Mouse (Mus musculus): Measurements from ENCODE around the gene Shroom3.

Gene Shroom3

DNA sequence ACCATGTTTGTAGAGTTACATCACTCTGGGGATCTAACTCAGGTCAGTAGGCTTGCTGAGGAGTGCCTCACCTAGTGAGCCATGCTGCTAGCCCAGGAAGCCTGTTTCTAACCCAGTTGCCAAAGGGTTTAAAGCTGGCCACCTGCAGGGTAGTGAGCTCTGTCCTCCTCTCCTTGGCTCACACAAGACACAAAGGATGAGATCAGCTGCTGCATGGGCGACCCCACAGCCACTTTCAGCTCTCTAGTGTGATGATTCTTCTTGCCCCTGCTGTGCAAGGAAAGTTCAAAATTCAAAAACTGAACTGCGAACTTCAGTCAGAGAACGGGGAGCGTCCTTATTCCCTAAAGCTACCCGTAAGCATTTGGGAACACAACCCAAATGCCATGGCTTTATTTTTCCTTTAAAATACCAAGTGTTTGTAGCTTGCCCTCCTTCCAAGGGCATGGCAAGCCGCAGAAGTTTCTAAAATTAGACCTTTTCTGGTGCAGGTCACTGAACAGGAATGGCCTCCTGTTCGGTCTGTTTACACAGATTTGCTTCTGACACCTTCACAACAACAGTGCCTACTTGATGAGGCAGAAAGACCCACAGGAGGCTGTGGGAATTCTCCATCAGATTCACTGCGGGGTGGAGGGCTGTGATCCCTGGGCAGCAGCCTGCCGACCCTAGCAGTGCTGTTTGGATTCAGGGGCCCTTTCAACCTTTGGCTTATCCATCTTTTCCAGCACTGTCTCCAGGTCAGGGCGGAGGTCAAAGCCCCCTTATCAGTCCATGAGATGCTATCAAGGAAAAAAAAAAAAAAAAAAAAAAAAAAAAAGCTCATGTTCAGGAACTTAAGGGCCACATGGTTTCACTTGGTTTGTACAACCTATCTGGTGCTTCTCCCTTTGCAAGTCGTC is 113.1 kb downstream of the Shroom3 start:
- in situ Hi-C loops (cut with MseI, MboI), result no loop called here

DNA sequence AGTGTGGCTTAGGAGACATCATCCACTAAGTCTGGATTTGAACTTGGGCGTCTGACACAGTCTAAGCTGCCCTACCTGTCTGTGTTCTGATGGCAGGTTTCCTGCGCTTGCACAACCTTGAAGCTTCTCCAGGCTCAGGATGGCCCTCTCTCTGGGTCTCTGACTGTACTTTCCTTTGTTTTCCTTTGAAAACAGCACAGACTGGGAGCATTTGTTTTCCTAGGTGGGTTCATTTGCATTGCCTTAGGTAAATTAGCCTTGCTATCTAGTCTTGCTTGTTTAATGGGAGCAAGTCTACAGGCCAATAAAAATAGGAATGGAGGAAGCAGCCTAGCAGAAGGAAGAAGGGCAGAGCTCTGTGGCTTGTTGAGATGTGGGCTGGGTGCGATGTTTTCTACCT is 114.7 kb downstream of the Shroom3 start:
- in situ Hi-C loops (cut with MseI, MboI), result no loop called here

DNA sequence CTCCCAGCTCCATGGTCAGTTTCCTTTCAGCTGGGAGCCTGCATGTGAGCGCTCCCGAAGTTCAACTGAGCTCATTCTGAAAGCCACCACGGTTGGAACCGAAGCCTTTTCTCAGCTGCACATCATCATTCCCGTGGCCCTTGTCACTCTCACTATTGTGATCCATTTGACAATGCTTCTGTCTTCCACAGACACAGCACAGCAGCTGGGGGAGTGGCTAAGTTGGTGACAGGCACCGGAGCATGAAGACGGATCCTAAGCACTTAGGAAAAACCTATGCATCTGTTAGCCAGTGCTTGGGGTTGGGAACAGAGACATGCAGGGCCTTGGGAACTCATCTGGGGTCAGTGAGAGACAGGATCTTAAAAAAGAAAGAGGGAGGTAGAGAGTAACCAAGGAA is 121.1 kb downstream of the Shroom3 start:
- in situ Hi-C loops (cut with MseI, MboI), result no loop called here

DNA sequence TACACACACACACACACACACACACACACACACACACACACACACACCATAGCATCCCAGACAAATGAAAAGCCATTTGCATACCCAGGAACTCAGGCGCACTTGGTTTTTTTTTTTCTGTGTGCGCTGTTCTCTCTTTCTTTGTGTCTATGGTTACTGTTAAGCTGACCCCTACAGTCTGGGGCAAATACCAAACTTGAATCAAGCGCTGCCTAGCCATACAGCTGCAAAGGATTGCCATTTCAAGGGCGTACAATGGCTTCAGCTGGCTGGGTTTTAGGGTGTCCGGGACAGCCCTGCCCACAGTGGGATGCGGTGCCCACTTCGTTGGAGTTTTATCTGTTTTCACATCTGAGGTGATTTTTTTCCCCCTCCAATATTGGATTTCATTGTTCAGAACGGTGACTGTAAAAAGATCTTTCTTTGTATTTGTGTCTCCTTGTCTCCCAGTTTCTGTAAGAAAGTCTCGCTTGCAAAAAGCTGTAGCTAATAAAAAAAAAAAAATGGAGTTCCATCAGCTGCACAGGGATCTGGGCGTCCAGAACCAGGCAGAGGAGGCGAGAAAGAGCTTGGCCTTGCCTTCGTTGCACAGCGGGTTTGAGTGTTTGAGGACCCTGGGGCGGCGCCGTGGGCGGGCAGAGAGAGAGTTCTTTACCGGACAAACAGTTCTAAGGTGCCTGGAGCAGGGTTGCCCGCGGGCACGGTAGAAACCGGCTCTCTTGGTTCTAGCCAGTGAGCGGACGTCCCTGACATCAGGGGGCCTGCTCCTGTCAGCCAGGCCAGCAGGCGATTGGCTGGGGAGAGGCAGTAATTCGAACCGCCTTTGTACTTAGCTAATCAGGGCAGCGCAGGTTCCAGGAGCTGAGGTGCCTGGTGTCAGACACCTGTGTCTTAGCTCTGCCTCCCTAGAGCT is 125.5 kb downstream of the Shroom3 start:
- in situ Hi-C loops (cut with MseI, MboI), result no loop called here

DNA sequence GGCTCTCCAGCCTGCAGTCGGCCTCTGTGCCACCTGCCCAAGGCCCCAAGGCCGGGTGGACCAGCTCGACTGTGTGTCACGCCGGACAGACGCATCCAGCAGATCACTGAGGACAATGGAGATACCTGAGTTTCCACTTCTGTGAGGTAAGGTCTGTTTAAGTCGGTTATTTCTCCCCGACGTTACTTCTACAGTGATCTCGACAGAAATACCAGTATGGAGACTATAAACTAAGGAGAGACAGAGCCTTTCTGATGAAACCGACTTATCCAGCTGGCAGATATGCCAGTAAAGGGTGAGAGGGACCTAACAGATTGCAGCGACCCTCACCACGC is 126.1 kb downstream of the Shroom3 start:
- in situ Hi-C loops (cut with MseI, MboI), result no loop called here

DNA sequence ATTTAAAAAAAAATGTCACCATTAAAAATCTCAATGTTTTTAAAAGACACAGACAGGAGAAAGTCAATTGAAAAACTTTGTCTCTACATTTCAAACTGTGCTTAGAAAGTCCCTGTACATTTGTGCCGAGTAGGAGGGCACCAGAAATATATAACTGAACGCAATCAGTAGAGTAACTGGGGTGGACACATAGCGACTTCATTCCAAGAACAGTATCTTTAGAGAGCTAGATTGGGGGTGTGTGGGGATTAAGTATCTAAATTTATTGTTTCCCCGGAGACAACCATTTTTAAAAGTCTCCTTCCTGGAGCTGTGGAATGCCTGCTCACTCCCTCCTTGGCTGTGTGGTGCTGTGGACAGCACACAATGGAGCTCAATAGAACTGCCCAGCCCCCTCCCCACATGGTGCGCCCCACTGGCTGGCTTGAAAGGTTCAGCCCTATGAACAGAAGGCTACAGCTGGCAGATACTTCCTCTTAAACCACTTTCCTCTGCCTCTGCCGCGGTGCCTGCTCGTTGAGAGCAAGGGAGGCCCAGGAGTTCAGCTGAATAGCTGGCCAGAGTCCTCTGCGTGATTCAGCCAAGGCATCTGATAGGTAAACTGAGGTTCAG is 127.8 kb downstream of the Shroom3 start:
- in situ Hi-C loops (cut with MseI, MboI), result no loop called here

DNA sequence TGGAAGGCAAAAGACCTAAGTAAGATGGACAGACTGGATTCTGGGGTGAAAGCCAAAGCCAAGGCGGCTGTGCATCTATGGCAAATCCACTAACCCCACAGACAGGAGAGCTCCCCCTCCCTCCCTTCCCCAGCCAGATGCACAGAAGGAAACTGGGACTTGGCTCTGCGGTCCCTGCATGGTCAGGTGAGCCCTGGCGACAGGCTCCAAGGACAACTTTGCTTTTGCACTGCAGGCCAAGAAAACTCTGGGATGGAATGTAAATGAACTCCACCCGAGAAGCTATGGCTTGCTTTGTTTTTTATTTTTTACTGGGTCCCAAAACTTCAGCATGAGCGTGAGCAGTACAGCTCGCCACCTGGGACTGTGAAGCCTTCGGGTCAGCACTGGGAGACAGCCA is 128.5 kb downstream of the Shroom3 start:
- in situ Hi-C loops (cut with MseI, MboI), result no loop called here

DNA sequence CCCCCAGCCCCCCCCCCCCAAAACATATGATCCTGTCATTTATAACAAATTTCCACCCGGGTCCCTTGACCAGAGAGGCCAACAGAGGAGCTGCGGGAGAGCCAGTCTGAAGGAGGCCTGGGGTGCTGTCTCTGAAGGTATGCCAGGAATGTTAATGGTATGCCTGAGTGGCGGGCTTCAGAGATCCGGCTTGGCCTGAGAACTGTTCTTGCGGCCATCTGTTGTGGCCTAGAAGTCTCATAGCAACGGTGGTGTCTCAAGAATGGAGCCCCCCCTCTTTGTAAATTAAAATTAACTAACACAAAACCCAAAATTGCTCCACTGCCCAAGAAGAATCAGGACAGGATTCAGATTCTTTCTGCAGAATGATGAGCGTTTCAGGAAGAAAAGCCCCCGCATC is 129.7 kb downstream of the Shroom3 start:
- in situ Hi-C loops (cut with MseI, MboI), result no loop called here

DNA sequence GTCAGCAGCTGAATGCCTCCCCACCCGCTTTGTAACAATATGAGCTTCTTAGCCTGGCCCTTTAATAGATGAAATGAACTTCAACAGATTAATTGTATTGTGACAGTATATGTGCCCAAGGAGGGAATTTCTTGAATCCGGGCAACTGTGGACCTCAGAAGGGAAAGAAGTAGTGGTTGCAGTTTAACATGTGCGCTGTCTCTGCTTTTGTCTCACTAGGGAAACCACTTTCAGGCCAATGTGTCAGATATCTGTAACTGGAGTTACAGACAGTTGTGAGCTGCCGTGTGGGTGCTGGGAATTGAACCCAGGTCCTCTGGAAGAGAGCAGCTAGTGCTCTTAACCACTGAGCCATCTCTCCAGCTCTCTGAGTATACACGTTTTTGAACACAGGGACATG is 130.3 kb downstream of the Shroom3 start:
- in situ Hi-C loops (cut with MseI, MboI), result no loop called here

DNA sequence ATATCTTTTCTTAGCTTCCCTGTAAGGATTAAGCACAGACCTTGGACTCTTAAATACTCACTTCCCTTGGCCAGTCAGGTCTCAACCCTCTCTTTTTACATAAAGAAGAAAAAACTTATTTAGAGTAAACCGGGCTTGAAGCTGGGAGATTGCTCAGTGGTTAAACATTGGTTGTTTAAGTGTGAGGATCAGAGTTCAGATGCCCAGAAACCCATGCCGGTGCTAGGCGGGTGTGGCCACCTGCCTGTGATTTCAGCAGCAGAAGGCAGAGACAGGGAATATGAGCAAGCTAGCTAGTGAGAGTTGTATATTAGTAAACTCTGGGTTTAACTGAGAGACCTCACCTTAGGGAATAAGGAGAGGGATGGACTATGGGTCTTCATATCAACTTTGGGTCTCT is 131.4 kb downstream of the Shroom3 start:
- in situ Hi-C loops (cut with MseI, MboI), result no loop called here

DNA sequence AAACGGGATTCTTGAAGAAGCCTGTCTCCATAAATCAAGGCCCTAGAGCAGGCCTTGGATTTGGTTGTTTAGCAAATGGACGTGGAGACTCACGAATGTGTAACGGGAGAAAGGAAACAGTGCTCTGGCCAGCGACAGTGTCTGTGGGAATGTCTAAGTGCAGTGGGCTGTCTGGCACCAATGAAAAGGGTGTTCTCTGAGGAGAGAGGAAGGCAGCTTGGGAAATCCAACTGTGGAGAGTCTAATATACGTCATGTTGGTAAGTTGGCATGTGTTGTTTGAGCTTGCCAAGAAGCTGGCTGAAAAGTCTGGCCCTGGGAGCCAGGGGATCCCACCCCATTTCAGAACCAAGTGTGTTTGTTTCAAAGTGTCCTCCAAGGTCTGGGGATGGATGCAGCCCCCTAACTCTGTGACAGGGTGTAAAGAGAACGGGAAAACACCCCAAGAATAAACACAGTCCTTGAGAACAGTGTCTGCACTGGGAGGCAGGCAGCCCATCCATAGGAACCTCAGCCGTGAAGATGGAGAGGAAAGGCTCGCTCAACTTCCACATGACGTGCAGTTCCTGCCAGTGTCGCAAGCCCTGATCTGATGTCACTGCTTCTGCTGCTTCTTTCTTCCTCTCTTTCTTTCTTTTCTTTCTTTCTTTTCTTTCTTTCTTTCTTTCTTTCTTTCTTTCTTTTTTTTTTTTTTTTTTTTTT is 134.0 kb downstream of the Shroom3 start:
- in situ Hi-C loops (cut with MseI, MboI), result no loop called here

DNA sequence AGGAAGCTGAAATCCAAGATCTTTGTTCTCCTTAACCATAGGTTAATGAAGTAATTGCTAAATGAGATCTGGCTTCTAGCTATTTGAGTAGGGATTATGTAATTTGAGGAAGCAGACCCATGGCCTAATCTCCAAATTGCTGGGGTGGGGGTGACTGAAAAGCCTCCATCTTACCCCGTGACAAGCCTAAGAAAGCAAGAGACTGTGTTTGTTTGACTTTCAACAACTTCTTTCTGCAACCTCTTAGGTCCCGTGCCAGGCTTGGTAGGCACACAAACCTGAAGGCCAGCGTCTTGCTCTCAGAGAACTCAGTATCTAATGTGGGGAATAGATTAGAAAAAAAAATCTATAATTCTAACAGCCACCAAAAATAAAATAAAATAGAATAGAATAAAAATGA is 138.1 kb downstream of the Shroom3 start:
- in situ Hi-C loops (cut with MseI, MboI), result no loop called here

DNA sequence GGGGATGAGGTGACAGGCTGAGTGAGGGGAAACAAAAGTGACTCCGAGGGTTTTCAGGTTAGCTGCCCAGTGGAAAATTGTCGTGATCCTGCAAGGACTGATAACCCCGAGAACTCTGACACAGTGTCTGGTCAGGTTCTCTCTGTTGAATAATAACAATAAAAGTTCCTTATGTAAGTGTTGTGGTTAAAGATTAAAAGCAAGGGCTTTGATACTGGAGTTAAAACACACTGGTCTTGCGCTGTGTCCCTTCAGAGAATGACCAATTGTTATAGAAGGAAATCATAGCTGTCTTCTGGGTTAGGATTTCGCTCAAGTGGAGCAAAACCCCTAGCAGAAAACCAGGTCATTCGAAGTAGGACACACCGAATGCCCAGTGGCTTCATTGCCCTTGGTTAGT is 140.3 kb downstream of the Shroom3 start:
- in situ Hi-C loops (cut with MseI, MboI), result no loop called here

DNA sequence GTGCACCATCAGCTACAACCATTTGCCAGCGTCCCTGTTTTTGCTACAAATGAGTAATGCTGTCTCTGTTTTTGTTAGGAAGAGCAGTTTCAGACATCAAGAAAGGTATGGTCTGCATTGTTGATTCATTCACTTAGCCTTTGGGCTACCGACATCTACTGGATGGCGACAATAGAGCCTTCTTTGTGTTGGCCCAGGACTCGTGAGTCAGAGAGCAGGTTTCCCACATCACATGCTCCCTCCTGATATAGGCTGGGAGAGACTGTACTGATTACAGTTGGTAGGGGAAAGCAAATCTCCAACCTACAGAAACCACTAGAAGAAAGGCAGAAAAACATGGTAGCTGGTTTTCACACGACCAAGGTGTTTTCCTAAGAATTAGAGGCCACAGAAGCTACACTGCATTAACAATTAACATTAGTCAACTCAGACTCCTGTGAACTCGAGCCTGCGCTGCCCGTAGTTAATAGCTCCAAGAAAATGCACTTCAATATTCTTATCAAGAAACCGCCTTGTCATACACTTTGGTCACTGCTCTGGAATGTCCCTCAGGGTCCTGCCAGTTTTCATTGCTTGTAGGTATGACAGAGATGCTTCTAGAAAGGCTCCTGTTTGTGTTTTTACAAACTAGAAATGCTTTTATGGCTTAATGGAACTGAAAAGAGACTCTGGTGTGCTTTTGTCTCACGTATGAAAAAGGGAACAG is 141.2 kb downstream of the Shroom3 start:
- in situ Hi-C loops (cut with MseI, MboI), result no loop called here

DNA sequence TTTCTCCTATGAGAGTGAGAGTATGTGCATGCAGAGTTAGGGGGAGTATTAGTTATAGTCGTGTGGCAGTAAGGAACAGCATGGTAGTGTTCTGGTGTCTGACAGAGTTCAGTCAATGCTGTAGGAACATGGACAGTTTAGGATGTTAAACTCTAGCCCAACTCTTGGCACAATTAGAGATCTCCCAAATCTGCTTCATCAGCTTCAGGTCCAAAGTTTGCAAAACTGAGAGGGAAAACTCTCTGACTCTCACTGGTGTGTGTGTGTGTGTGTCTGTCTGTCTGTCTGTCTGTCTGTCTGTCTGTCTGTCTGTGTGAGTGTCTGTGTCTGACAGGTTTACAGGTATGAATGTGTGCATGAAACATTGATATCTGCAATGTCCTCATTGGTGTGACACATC is 147.2 kb downstream of the Shroom3 start:
- in situ Hi-C loops (cut with MseI, MboI), result no loop called here

DNA sequence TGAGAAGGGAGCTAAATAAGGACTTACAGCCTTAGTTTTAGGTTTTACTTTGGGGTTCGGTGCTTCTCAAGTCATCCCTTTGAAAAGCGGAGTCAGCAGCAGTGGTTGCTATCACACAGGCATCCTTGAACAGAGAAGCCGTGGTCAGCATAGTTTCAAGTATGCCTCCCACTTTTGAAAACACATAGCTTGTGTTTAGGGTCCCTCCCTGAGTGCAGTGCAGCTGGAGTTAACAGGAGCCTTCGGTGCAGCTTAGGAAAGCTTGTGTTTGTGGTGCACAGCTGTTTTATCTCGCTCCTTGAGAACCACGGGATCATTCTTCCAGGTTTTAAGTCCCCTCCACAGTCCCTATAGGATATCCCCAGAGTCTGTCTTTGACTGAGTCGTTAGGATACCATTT is 151.3 kb downstream of the Shroom3 start:
- in situ Hi-C loops (cut with MseI, MboI), result no loop called here

DNA sequence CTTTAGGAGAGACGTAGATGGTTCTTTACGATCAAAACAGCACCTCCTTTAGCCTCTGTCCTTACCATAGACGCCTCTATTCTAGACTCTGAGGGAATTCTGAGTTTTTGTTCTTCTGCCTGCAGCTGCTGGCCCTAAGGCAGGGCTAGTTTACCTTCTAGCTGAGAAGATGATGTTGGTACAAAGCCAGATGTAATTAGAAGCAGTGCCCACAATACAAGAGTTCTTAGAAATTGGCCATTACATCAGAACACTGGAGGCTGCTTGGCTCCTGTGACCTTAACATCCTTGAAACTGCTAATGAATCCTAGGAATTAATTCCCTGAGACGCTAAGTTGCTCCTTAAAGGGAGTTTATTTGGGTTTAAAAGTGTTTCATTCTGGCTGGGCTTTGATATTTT is 154.1 kb downstream of the Shroom3 start:
- in situ Hi-C loops (cut with MseI, MboI), result no loop called here

DNA sequence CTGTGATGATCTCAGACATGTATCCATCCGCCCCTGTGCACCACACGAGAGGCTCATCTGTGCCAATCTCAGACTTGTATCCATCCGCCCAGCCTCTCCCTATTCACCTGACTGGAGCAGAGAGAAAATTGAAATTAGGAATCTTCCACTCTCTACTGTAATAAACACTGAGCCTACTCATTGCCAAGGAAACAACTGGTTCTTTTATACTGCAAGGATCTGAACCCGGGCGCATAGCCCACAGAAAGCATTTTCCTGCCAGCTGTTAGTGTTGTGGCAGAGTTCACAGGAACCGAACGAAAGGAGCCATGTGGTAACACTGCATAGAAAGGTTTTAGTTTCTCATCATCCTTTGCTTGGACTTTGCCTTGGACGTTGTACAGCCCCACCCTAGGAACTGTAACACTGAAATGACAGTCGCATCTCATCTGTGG is 155.1 kb downstream of the Shroom3 start:
- in situ Hi-C loops (cut with MseI, MboI), result no loop called here

DNA sequence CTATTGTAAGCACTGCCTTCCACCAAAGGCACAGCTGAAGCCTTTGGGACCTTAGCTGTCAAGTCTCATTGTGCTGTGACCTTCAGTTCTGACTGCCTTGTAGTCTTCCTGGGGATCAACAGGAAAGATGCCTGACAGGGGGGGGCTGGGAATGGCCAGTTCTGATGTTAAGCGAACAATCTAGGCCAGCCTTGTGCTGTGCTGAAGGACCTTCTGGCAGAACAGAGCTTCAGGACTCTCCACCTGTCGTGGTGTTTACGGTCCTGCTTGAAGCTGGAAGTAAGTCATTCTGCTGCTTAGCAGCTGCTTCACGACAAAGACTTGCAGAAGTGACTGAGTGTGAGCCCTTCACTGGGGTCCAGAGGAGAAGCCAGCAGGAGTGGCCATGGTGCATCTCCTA is 156.1 kb downstream of the Shroom3 start:
- in situ Hi-C loops (cut with MseI, MboI), result no loop called here

DNA sequence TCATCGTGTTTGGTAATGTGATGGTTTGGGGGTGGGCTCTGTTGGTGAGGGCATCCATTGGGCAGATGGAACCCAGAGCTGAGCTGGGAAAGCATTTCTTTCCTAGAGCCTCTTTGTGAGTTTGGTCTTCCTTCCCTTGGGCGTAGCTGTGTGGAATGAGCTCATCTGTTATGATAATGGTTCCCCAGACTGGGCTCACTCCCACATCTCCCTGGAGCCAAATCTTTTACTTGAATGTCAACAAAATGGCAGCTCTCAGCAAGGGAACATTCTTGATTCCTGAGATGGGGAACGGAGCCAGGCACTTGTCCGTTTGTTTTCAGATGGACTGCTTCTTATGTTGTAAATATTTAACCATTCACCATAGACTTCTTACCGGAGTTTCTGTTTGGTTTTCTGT is 158.2 kb downstream of the Shroom3 start:
- in situ Hi-C loops (cut with MseI, MboI), result no loop called here

DNA sequence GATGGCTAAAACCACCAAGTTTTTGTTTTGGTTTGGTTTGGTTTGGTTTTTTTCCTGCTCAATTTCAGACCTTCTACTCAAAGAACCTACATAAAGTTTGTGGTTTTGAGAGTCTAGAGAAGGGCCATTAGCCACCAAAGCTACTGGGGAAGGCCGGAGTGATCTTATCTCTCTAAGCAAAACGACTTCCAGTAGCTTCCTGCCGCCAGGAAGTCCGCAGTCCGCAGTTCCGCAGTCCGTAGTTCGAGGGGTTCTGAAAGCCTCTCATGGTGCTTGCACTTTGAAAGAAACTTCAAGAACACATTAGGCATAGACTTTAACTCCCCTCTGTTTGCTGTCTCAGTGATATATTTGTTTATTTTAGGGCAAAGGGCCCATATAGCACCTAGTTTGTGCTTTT is 159.2 kb downstream of the Shroom3 start:
- in situ Hi-C loops (cut with MseI, MboI), result no loop called here
